Mouse (Mus musculus): ENCODE measurements around the gene Fbxo34.

Gene Fbxo34

DNA sequence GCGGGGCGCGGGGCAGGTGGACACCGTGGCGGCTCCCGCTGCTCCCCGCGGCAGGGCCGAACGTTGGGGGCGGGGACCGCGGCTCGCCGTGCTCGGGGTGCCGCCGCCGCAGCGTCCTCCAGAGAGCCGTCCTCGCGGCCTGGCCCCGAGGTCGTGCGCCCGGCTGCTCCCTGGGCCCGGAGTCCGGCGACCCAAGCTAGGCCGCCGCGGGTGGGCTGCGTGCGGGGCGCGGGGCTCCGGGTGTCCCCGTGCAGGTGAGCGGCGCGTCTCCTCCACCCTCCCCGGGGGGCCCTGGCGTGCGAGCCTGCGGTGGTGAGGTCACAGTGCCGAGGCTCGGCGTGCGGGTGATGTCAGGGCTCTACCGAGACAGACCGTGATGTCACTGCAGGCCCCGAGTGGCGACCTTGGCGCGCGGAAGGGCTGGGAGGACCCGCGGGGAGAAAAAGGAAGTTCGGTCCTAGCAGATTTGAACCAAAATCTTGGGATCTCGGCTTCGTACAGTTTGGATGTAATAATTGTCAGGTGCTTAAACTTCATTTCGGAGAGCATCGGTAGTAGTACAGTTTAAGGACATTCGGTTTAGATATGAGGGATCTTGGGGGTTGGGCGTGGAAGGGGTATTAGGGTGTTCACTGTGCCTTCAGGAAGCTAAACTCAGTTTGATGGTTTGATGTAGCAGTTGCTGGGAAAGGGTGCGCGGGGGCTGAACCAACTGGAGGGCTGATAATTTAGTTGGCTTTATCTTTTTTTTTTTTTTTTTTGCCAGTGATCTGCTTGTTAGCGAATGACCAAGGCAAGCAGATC, 22.7 kb downstream of the Fbxo34 start:
- DNase-seq (ENCODE audit: low read depth in 2 of 2, low spot score in 2 of 2) = peak; percentile 67 to 72

DNA sequence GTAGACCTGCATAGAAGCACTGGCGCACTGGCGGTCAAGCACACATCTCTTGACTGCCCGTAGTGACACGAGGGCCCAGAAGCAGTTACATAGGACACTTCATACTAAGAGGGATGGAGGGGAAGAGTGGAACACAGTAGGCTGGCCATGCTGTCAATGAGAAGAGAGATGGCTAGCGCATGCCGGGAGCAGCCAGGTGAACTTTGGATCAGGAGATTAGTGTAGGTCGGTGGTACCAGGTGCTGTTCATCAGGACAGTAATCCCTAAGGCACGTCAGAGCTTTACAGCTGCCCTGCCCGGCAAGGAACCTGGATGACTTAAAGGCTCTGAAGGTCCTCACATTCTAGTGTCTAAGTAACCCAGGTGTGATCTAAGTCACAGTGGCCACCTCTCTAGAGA, 23.7 kb downstream of the Fbxo34 start:
- DNase-seq (ENCODE audit: low read depth in 2 of 2, low spot score in 2 of 2) = no peak

GRCm38 (mm10) chr14:47474571-47475254, 24.5 kb downstream of the Fbxo34 start:
- DNase-seq (ENCODE audit: low read depth in 2 of 2, low spot score in 2 of 2) = no peak

GRCm38 (mm10) chr14:47476266-47476665, 26.0 kb downstream of the Fbxo34 start:
- DNase-seq (ENCODE audit: low read depth in 2 of 2, low spot score in 2 of 2) = no peak

DNA sequence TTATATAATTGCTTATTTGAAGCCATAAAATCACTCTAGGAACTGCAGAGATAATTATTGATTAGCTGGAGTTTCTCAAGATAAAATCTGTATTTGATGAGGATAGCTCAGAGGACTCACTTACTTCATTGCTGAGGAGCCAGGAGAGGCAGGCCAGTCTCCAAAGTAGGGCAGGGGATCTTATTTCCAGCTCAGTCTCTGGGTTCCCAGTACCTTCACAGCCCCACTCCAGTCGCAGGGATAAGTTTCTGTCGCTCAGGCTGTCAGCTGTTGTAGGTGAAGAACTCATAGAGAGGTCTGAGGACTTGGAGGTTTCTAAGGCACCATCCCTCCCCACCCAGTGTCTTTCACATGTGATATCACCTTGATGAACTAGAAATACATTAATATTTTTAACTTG, 27.5 kb downstream of the Fbxo34 start:
- DNase-seq (ENCODE audit: low read depth in 2 of 2, low spot score in 2 of 2) = no peak

DNA sequence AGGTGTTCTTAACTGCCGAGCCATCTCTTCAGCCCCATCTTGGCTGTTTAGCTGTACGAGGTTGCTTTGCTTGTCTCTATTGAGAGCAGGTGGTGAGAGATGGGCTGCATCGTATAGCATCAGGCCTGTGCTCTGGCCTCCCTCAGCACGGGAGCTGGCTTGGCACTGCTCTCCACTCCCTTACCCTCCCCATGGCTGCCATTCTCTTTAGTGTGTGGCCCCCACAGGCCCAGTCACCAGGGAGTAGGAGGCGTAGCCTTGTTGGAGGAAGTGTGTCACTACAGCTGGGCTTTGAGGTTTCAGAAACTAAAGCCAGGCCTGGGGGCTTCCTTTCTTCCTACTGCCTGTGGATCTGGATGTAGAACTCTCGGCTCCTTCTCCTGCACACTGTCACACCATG, 32.0 kb downstream of the Fbxo34 start:
- no peak for DNase-seq (ENCODE audit: low read depth in 2 of 2, low spot score in 2 of 2)

GRCm38 (mm10) chr14:47483099-47483498, 32.9 kb downstream of the Fbxo34 start:
- DNase-seq (ENCODE audit: low read depth in 2 of 2, low spot score in 2 of 2) = no peak

DNA sequence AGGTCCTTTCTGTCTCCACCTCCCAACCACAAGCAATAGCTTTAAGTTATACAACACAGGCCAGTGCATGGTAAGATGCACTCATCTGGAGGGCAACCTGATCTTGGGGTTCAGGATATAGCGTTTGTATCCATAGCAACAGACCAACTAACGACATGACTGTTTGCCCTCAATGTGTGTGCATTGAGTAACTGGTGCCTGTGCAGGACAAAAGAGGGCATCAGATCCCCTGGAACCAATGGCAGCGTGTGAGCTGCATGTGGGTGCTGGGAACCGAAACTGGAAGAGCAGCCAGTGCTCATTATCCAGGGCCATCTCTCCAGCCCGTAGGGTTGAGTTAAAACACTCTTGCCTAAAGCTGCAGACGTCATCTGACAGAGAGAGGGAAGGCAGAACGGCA, 38.5 kb downstream of the Fbxo34 start:
- no peak for DNase-seq (ENCODE audit: low read depth in 2 of 2, low spot score in 2 of 2)

GRCm38 (mm10) chr14:47489310-47490097, 39.3 kb downstream of the Fbxo34 start:
- DNase-seq (ENCODE audit: low read depth in 2 of 2, low spot score in 2 of 2) = no peak

DNA sequence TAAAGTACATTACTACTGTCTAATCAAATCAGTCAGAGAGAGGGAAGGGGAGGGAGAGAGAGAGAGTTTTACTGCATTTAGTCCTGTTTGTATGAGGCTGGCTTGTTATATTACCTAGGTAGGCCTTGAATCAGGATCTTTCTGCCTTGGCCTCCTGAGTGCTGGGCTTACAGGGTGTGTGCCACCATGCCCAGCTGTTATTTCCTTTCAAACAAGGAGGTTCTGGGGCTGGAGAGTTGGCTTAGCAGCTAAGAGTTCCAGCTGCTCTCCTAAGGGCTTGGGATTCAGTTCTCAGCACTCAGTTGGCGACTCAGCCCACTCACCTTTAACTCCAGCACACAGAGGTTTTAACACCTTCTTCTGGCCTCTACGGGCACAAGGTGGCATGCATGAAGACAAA, 40.5 kb downstream of the Fbxo34 start:
- DNase-seq (ENCODE audit: low read depth in 2 of 2, low spot score in 2 of 2) = no peak

GRCm38 (mm10) chr14:47493592-47494361, 43.6 kb downstream of the Fbxo34 start:
- no peak for DNase-seq (ENCODE audit: low read depth in 2 of 2, low spot score in 2 of 2)

- no peak for DNase-seq (ENCODE audit: low read depth in 2 of 2, low spot score in 2 of 2)
Measured at GRCm38 (mm10) chr14:47495951-47496350, 45.7 kb downstream of the Fbxo34 start.

DNA sequence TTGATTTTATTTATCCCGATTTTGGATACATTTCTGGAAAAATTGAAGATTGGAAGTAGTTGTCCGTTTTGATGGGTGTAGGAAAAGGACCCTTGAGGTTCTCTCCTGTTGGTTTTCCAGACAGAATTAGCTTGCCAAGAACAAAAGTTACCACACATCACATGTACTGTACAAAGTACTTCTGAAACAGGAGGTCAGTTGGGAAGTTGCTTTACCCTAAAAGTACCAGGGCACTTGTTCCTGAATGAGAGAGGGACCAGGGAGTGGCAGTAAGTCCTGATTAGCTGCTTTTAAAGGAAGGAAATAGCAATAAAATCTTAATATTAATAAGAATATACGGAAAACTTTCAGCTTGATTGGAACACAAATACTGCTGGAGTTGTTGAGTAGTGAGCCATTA, 46.9 kb downstream of the Fbxo34 start:
- no peak for DNase-seq (ENCODE audit: low read depth in 2 of 2, low spot score in 2 of 2)

- no peak for DNase-seq (ENCODE audit: low read depth in 2 of 2, low spot score in 2 of 2)
Measured at GRCm38 (mm10) chr14:47498632-47499031, 48.4 kb downstream of the Fbxo34 start.

DNA sequence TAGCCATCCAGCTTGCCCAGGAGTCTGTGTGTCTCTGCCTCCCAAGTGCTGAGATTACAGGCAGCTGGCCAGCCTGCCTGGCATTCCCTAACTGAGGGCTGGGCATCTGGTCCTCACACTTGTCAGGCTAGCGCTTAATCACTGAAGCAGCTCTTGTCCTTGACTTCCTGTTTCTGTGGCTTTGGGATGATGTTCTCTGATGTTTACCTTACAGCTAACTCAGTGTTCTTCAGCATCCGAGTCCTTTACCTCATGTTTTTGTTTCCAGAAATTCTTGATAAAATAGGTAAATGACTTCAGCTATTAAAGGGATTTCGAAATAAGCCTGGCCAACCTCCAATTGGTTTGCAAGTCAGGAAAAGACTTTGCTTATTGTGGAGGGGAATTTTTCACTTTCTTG, 53.8 kb downstream of the Fbxo34 start:
- DNase-seq (ENCODE audit: low read depth in 2 of 2, low spot score in 2 of 2) = no peak

- DNase-seq (ENCODE audit: low read depth in 2 of 2, low spot score in 2 of 2) = no peak
Measured at GRCm38 (mm10) chr14:47506676-47507075, 56.5 kb downstream of the Fbxo34 start.

GRCm38 (mm10) chr14:47508035-47508434, 57.8 kb downstream of the Fbxo34 start:
- no peak for DNase-seq (ENCODE audit: low read depth in 2 of 2, low spot score in 2 of 2)

- no peak for DNase-seq (ENCODE audit: low read depth in 2 of 2, low spot score in 2 of 2)
Measured at GRCm38 (mm10) chr14:47510244-47510643, 60.0 kb downstream of the Fbxo34 start.

DNA sequence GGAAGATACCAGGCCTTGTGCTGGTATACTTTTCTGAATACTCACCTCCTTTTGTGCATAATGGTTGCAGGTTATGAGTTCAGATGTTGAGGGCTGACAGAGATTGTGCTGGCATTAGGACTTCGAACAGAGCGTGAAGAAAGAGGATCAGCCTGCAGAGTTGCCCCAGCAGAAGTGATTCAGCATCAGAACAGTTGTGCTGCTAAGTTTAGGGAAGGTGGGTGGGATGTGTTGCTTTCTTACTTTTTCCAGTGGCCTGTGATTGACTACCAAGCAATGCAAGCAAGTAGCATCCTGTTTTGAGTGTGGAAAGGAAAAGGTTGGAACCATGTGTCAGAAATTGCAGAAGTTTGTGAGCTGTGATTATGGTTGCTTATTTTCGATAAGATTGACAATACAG, 63.4 kb downstream of the Fbxo34 start:
- DNase-seq (ENCODE audit: low read depth in 2 of 2, low spot score in 2 of 2) = no peak

GRCm38 (mm10) chr14:47514816-47515453, 64.7 kb downstream of the Fbxo34 start:
- no peak for DNase-seq (ENCODE audit: low read depth in 2 of 2, low spot score in 2 of 2)

- DNase-seq (ENCODE audit: low read depth in 2 of 2, low spot score in 2 of 2) = no peak
Measured at GRCm38 (mm10) chr14:47515636-47516035, 65.4 kb downstream of the Fbxo34 start.
